Mouse (Mus musculus) erythroblast, embryonic 14.5 days (primary cell): ENCODE data around the gene Tmem164.

Experiments used
- GATA1 ChIP-seq: IDR thresholded peaks from 2 replicates; pipeline ENCODE4 v1.6.1; 2012; ENCODE audit warnings: low read length, inconsistent platforms, mixed read lengths
- TAL1 ChIP-seq: IDR thresholded peaks from 3 replicates; pipeline ENCODE4 v1.6.1; 2012; ENCODE audit warnings: low read length, inconsistent platforms, mixed read lengths

DNA sequence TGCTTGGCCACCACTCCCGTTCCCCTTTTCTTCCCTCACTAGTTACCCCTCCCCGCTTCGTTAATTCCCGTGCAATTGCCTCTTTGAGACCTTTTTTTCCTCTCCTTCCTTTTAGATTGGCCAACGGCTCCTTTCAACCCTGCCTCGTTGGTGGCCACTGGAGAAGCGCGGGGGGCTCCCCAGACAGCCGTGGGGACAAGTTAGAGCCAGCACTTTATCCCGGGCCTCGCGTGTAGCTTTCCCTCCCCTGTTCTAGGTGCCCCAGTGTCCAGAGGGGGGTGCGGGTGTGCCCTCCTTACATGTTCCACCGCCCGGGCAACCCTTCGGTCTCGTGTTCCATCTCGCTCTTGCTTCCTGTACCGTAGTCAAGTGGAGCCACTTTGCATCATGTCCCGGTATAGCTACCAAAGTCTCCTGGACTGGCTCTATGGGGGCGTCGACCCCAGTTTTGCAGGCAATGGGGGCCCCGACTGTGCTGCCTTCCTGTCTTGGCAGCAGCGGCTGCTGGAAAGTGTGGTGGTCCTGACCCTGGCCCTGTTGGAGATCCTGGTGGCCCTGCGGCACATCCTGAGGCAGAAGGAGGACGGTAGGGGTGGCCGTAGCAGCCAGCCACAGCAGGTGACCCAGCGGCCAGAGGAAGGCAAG, 1.1 kb downstream of the Tmem164 start:
- TF ChIP-seq GATA1 (no peak), TAL1 (no peak)
